24 mouse cellular contexts compared by ENCODE assay signal in genomic region chr4:105916229-105916628, GRCm38 (mm10).
"Had no signal": no experiment of that assay in that cellular context is flagged by ENCODE, and none has a peak within 500 bp of the region (broad histone marks: within the 10 kb centered on the region; RNA-seq: fewer than 3 reads in every experiment).

No protein-coding gene starts in this region.

- H3K4me2 ChIP-seq: heart, embryonic 11.5 days; heart, embryonic 13.5 days; heart, embryonic 15.5 days; hindbrain, embryonic 12.5 days; hindbrain, embryonic 14.5 days; intestine, embryonic 15.5 days; limb, embryonic 12.5 days had no signal

- H3K27me3 ChIP-seq: hindbrain, embryonic 12.5 days; intestine, embryonic 15.5 days; limb, embryonic 12.5 days had no signal

- H3K4me3 ChIP-seq: heart, adult 2 months; heart, embryonic 13.5 days; heart, embryonic 15.5 days; hindbrain, embryonic 10.5 days; hindbrain, embryonic 12.5 days; intestine, embryonic 15.5 days; layer of hippocampus, adult 2 months; left cerebral cortex, adult 2 months; limb, embryonic 10.5 days; limb, embryonic 12.5 days had no signal

- H3K36me3 ChIP-seq: heart, embryonic 13.5 days; heart, embryonic 15.5 days; hindbrain, embryonic 10.5 days; hindbrain, embryonic 12.5 days; intestine, embryonic 15.5 days; limb, embryonic 10.5 days; limb, embryonic 12.5 days had no signal

- H3K27ac ChIP-seq: heart, adult 2 months; heart, embryonic 13.5 days; heart, embryonic 15.5 days; hindbrain, embryonic 10.5 days; hindbrain, embryonic 12.5 days; hindbrain, embryonic 14.5 days; intestine, embryonic 15.5 days; layer of hippocampus, adult 2 months; left cerebral cortex, adult 2 months; limb, embryonic 10.5 days; limb, embryonic 12.5 days had no signal

- H3K9me3 ChIP-seq: heart, embryonic 13.5 days; heart, embryonic 15.5 days; hindbrain, embryonic 10.5 days; hindbrain, embryonic 12.5 days; intestine, embryonic 15.5 days; limb, embryonic 10.5 days had no signal

- H3K9ac ChIP-seq: heart, embryonic 13.5 days; heart, embryonic 15.5 days; hindbrain, embryonic 12.5 days; hindbrain, embryonic 14.5 days; intestine, embryonic 15.5 days; limb, embryonic 12.5 days had no signal

- DNase-seq: gastrocnemius, postnatal 14 days; gastrocnemius, postnatal 36 days; heart, adult 2 months; heart, postnatal 4 days; kidney, adult 18-20 months; kidney, adult 8-10 months; kidney, postnatal 10 days; kidney, postnatal 25 days; kidney, postnatal 4 days; liver had no signal

- ATAC-seq: hindbrain, embryonic 16.5 days; inflammation-experienced regulatory T-cells, adult 6 months; intestine, embryonic 15.5 days; intestine, postnatal 0 days had no signal
